Mouse (Mus musculus) testis, adult 10 weeks (tissue): Measurements from ENCODE around the gene Nlrp4a. TPM values are rescaled to one million over a fixed set of nuclear protein-coding genes. Genes with fewer than 3 reads are reported as not detected.

Experiments used
- polyA plus RNA-seq: library from polyadenylated mRNA; stranded (reverse); fragments of 350-450 nt; fragmentation: Illumina TruSeq; extraction: RNeasy Lipid Tissue Mini Kit (QIAGEN cat#74804); gene quantifications from one replicate; pipeline ENCODE4 v1.2.3, GENCODE M21; 2014; ENCODE audit warnings: low read depth, low replicate concordance

Gene Nlrp4a
- polyA plus RNA-seq: 0.10 TPM

GRCm38 (mm10) chr7:26434813-26435212 lies at the start of gene Nlrp4a:
TSS of gene Nlrp4a (plus strand) at chr7:26435113.

GRCm38 (mm10) chr7:26403600-26403999 lies 31.3 kb upstream of the Nlrp4a start, which contains the start of gene Nlrp9c:
TSS of gene Nlrp9c (minus strand) at chr7:26403700.

Other genes starting within 250 kb of the Nlrp4a start
- not detected for gene Vmn1r184, start 174.8 kb upstream of the Nlrp4a start, polyA plus RNA-seq
- not detected for gene Cyp2a4, start 127.9 kb upstream of the Nlrp4a start, polyA plus RNA-seq
- gene Nlrp9c, start 31.4 kb upstream of the Nlrp4a start, polyA plus RNA-seq: not detected
- not detected for gene Nlrp9a, start 99.9 kb downstream of the Nlrp4a start, polyA plus RNA-seq
- 0.43 TPM for gene Vmn1r185, start 183.4 kb downstream of the Nlrp4a start, polyA plus RNA-seq